8 mouse cellular contexts compared by ENCODE assay signal in genomic region chr3:124288936-124289335, GRCm38 (mm10). TPM values are rescaled to one million over a fixed set of nuclear protein-coding genes. Genes with fewer than 3 reads are reported as not detected.
DNase-seq lines count a peak whose midpoint lies in the region; ATAC-seq and TF ChIP-seq lines count a peak whose summit lies in the region.
"Not testable (repeated sequence)": the region's sequence is repeated elsewhere in the genome, so short reads cannot be mapped to it uniquely, and the experiment has no call there.
"Had no signal": no experiment of that assay in that cellular context is flagged by ENCODE, and none has a peak within 500 bp of the region (broad histone marks: within the 10 kb centered on the region; RNA-seq: fewer than 3 reads in every experiment).

No protein-coding gene starts in this region.

- peak; percentile 61 for ATAC-seq in CD4-positive, CD25-positive, alpha-beta regulatory T cell, adult 4 months
- peak; percentile 95 for ATAC-seq in granulocyte monocyte progenitor cell, adult 5-6 weeks (replicated peaks; ENCODE audit: poor library complexity, severe bottlenecking)
- ATAC-seq in kidney, postnatal 0 days (replicated peaks; ENCODE audit: low FRiP score, low read depth): not testable (repeated sequence)
- ATAC-seq in megakaryocyte, adult 5-6 weeks (ENCODE audit: poor library complexity, severe bottlenecking): peak; percentile 87
- ATAC-seq in neutrophil, adult 5-6 weeks (ENCODE audit: extremely low read depth, insufficient number of reproducible peaks, low FRiP score, poor library complexity, severe bottlenecking): 0 out of 2 replicates have a peak, but pooled peaks have one; percentile 48

- not testable (repeated sequence) for H3K4me2 ChIP-seq in kidney, postnatal 0 days (ENCODE audit: low read length)

- H3K4me3 ChIP-seq in kidney, postnatal 0 days (replicated peaks; ENCODE audit: low read depth, low read length): not testable (repeated sequence)

- not testable (repeated sequence) for H3K4me1 ChIP-seq in kidney, postnatal 0 days (replicated peaks; ENCODE audit: insufficient read depth, low read length)

- not testable (repeated sequence) for H3K27ac ChIP-seq in kidney, postnatal 0 days

- H3K36me3 ChIP-seq in kidney, postnatal 0 days (ENCODE audit: insufficient read depth, low read length): not testable (repeated sequence)

- not testable (repeated sequence) for H3K9me3 ChIP-seq in kidney, postnatal 0 days (replicated peaks; ENCODE audit: low read length)

- not testable (repeated sequence) for H3K9ac ChIP-seq in kidney, postnatal 0 days (ENCODE audit: low read depth, low read length)

- not testable (repeated sequence) for H3K27me3 ChIP-seq in kidney, postnatal 0 days (ENCODE audit: insufficient read depth, low read length)

- 44% methylated on average over 7 of the region's 7 CpGs for WGBS in kidney, postnatal 0 days

- TF ChIP-seq CTCF in kidney, postnatal 0 days (IDR thresholded peaks at IDR 0.05; ENCODE audit: low read depth): peak; percentile 16; the same call in 1 of the 2 replicates

- DNase-seq in NIH3T3 (ENCODE audit: low read depth): peak; percentile 2
- DNase-seq in embryo, embryonic 11 days: peak; percentile 27
- DNase-seq in kidney, postnatal 0 days (ENCODE audit: low spot score): not testable (repeated sequence)

RNA-seq across cellular contexts. Expression of gene Tram1l1, which starts 31.7 kb away (rescaled TPM):
- polyA plus RNA-seq in CD4-positive, CD25-positive, alpha-beta regulatory T cell, adult 4 months (2017; shearing (Covaris generic)): not detected
- not detected in 2 replicates for total RNA-seq in granulocyte monocyte progenitor cell, adult 5-6 weeks (2014; fragmentation: Nextera tagmentation)
- not detected in 2 replicates for total RNA-seq in granulocyte monocyte progenitor cell, adult 5-6 weeks (2017)
- polyA plus RNA-seq in kidney, postnatal 0 days (2015; fragmentation: Nextera tagmentation; extraction: Ambion mirVana): 4.8 and 5.4 TPM in 2 replicates
- total RNA-seq in megakaryocyte, adult 5-6 weeks (2015): not detected in 2 replicates
- not detected in 2 replicates for total RNA-seq in megakaryocyte, adult 5-6 weeks (2017)
- not detected in 2 replicates for total RNA-seq in neutrophil, adult 5-6 weeks (2017)
- total RNA-seq: gastrocnemius, adult 18-20 months had no signal
